Mouse (Mus musculus): ENCODE results near the gene Hmgn1.
"Not testable (repeated sequence)": the region's sequence is repeated elsewhere in the genome, so short reads cannot be mapped to it uniquely, and the experiment has no call there.

Gene Hmgn1

DNA sequence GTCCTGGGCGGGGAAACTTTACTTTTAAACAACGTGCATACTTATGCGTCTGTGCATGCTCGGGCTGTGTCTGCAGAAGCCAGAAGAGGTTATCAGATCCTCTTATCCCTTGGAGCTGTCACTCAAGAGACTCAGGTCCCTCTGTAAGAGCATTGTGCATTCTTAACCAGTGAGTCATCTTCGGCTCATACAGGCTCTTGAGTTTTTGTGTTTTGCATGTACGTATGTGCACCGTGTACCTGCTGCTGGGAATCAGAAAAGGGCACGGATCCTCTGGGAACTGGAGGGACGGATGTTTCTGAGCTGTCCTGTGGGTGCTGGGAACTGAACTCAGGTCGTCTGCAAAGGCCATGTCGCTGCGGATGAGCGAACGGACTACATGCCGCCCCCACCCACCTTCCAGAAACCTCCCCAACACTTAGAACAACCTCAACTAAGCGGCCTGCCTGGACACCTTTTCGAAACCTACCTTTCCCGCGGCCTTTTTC, 801 bp downstream of the Hmgn1 start:
- DNase-seq (ENCODE audit: low spot score in 2 of 2), result peak in 1 of 2 experiments; percentile 11

- DNase-seq (ENCODE audit: low spot score in 2 of 2), result no peak
These were observed 7.4 kb downstream of the Hmgn1 start for GRCm38 (mm10) chr16:96120022-96120623.

GRCm38 (mm10) chr16:96114729-96115128, 12.8 kb downstream of the Hmgn1 start:
- DNase-seq (ENCODE audit: low spot score in 2 of 2), result no peak

GRCm38 (mm10) chr16:96112769-96113168, 14.8 kb downstream of the Hmgn1 start:
- DNase-seq (ENCODE audit: low spot score in 2 of 2), result no peak

GRCm38 (mm10) chr16:96110655-96111345, 16.7 kb downstream of the Hmgn1 start:
- no peak for DNase-seq (ENCODE audit: low spot score in 2 of 2)

GRCm38 (mm10) chr16:96109673-96110072, 17.9 kb downstream of the Hmgn1 start:
- no peak for DNase-seq (ENCODE audit: low spot score in 2 of 2)

GRCm38 (mm10) chr16:96103036-96103435, 24.5 kb downstream of the Hmgn1 start:
- DNase-seq (ENCODE audit: low spot score in 2 of 2), result no peak

DNA sequence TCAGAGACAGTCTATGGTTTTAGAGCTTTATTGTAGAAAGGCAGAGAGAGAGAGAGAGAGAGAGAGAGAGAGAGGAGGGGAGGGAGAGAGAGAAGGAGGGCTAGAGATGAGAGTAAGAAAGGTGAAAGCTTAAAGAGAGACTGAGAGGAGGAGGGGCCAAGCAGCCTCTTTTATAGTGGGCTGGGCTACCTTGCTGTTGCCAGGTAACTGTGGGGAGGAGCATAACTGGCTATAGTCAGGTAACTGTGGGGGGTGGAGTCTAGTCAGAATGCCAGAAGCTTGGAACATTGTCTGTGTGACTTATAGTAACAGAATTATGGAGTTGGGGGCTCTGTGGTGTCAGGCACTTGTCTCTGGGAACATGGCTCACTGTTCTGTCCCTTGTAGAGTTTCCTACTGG, 29.7 kb downstream of the Hmgn1 start:
- not testable (repeated sequence) for DNase-seq (ENCODE audit: low spot score in 2 of 2)

DNA sequence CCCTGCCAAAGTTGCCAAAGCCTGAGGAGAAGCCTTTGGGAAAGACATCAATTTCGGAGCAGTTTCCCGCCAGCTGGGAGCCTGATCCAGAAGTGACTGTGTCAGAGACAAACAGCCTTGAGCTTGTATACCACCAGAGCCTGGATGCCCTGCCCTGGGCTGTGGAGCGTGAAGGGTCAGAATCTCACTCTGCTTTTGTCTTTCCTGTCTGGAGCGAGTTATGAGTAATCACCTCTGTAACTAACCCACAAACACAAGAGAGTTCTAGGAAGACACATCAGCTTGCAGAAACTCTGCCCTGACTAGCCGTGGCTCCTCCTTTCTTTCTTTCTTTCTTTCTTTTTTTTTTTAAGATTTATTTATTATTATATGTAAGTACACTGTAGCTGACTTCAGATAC, 31.6 kb downstream of the Hmgn1 start:
- no peak for DNase-seq (ENCODE audit: low spot score in 2 of 2)

DNA sequence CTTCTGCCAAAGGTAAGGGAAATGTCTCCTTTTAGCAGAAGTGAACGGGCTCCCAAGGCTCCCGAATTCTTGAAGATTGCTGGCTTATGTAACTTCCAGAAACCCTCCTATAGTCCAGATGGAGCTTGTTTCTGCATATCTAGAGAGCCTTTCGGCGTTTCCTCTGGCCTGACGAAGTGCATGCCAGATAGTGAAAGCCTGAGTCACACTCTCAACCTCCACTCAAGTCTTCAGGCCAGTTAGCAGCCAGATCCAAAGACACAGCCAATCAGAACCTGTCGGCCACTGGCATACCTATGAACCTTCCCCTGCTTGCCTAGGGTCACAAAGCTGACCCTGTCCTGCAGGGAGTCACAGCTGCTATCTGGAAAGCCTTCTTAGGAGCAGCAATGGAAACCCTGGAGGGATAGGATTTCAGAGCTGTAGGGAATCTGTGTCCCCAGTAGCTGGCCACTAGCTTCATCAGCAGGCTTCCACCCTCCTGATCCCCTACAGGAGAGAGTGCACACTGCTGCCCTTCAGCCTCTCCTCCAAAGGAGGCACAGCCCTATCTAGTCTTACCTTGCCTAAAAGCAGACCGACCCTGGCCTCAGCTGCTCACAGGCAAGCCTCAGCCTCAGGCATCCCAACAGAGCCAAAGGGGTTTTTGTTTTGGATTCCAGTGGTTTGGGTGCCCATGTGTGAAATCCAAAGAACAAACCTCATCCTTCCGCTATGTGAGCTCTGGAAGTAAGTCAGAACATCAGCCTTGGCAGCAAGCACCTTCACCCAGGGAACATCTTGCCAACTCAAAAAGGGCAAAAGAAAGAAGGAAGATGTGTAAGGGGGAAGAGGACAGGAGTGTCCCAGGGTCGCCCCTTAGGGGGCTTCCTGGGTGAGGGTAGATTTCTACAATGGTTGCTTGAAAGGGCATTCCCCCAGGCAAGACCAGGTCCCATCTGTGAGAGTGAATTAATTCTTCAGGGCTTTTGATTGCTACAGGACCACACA, 35.7 kb downstream of the Hmgn1 start:
- DNase-seq (ENCODE audit: low spot score in 2 of 2), result peak; percentile 20 to 25

DNA sequence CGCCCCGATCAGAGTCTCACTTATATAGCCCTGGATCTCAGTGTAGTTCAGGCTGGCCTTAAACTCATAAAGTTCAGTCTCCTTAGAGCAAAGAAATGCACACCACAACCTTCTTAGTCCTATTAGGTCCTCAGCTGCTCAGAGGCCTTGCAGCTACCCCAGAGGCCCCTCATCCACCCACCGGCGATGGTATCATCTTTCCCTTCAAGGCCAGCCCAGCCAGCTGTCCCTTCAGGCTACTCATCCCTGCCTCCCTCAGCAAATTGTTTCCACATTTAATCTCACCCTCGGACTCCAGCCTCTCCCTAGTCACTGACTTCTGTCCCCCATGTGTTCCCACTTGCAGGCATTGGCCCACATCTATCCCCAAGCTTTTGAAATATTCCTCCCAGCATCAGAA, 39.4 kb downstream of the Hmgn1 start:
- DNase-seq (ENCODE audit: low spot score in 2 of 2), result no peak

DNA sequence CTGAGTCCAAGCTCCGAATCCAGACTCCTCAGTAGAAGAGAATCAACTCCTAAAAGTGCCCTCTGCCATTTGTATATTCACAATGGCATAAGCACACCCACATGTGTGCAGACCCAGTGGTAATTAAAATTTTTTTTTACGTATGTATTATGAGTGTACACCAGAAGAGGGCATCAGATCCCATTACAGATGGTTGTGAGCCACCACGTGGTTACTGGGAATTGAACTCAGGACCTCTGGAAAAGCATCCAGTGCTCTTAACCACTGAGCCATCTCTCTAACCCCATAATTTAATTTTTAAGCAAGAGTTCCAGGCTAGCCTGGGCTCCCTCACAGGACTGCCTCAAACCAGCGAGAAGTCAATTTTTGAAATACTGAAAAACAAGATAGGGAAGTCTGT, 40.1 kb downstream of the Hmgn1 start:
- no peak for DNase-seq (ENCODE audit: low spot score in 2 of 2)

DNA sequence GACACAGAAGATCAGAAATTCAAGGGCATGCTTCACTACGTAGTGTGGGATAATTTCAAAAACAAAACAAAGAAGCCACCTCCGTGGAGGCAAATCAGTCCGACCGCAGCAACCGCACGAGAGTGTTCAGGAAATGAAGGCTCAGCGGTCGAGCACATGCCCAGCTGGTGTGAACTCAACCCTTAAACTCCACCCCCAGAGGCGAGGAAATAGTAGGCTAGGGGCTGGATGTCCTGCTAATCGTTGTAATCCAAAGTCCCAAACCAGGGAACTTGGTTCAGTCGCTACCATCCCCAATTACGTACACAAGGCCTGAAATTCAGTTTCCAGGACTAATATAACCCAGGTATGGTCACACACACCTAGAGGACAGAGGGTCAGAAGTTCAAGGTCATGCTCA, 40.5 kb downstream of the Hmgn1 start:
- no peak for DNase-seq (ENCODE audit: low spot score in 2 of 2)

- DNase-seq (ENCODE audit: low spot score in 2 of 2), result no peak
These were observed 41.9 kb downstream of the Hmgn1 start for GRCm38 (mm10) chr16:96085597-96085996.

DNA sequence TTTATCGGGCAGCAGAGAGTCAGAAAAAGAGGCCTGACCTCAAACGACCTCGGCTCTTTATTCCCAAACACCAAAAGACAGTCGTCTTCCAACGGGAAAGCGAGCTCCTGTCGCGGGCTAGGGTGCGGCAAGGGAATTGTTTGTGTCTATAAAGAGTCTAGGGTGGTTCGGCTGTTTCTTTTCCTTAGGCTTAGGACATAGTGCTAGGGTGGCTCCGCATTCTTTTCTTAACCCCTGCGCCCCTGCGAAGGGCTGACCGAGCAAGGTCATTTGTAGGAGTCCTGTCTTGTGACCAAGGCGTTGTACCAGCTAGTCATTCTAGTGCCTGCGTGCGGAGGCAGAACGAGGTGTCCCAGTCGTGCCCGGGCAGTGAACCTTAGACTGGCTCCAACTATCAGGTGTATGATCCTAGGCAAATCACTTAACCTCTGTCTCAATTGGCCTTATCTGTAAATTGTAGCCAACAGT, 44.3 kb downstream of the Hmgn1 start:
- DNase-seq (ENCODE audit: low spot score in 2 of 2), result no peak

DNA sequence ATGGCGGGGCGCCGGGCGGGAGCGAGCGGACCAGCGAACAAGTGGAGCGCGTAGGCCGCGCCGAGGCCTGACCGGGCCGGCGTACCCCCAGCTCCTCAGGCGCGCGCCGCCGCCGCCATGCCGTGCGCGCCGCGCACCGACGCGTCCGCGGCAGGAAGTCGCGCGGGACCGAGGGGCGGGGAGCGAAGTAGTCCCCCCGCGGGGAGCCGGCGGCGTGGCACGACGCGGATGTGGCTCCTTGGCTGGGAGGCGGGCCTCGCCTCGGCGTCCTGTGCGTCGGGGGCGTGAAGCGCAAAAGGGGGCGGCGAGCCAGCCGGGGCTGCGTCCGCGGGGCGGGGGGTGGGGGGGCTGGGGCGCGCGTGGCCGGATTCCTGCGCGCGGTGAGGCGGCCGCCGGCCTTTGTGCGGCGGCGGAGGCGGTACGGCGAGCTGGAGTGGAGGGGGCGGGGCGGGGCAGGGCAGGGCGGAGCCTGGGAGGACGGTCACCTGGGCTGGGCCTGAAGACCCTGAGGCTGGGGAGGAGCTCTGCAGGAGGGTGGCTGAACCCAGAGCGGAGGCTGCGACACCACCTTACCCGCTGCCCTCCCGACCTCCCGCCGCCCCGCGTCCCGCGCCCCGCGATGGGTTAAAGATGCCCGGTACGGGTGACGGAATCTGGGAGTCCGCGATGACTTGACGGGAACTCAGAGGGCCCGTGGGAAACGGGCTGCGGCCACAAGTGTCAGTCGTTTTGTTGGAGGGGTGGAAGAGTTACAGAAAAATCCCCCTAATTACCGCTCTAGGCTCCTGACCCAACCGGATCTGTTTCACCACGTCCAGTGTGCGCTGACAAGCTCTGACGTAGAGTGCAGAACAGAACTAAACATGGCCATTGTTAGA, 45.0 kb downstream of the Hmgn1 start, which contains the start of gene Brwd1:
Gene Brwd1, minus strand, starts transcription at position 226 of the 878 bp plus-strand sequence.
- DNase-seq (ENCODE audit: low spot score in 2 of 2), result peak; percentile 83 to 84

DNA sequence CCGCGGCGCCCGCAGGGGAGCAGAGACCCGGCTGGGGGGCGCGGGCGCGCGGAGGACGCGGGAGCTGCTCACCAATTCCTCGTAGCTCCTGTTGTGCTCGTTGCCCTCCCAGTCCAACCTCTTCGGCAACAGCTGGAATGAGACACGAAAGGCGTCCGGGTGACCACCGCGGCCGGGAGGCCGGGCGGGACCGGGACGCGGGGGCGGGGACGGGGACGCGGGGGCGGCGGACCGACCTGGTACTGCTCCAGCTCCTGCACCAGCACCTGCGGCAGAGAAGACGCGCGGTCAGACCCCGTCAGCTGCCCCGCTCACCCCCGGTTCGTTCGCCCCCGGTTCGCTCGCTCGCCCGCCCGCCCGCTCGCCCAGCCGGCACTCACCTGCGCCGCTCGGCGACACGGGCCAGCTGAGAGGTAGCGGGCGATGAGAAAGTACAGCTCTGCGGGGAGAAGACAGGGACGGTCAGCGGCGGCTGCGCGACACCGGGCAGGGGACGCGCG, 45.7 kb downstream of the Hmgn1 start:
- DNase-seq (ENCODE audit: low spot score in 2 of 2), result peak in 1 of 2 experiments; percentile 36

- DNase-seq (ENCODE audit: low spot score in 2 of 2), result peak; percentile 93 to 95
These were observed 46.2 kb downstream of the Hmgn1 start for GRCm38 (mm10) chr16:96081331-96081730.

- no peak for DNase-seq (ENCODE audit: low spot score in 2 of 2)
These were observed 47.0 kb downstream of the Hmgn1 start for GRCm38 (mm10) chr16:96080524-96080923.
